Mouse (Mus musculus): ENCODE measurements at regions not wholly inside any gene's neighbourhood (a gene's known extent, or its start where the extent isn't known, plus 50 kb on each side); places are given as distances from the start of the nearest gene placed in this dataset.

DNA sequence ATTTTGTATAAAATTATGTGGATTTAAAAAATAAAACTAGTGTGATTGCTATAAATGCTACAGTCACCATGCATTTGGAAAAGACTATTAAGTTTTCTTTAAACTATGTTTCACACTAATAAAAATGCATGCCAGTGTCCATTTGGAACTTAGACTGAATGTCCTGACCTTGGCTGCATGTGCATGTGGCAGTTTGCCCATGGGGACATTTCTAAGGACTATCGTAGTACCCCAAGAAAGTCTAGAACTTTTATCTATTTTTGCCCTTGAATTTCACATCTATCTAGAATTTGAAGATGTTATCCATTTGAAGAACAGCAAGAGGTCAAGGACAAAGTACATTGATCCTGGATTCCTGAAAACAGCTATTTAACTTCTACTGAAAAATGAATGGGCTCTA, 745.9 kb downstream of the Tmem182 start:
- TF ChIP-seq CTCF (IDR thresholded peaks at IDR 0.05; ENCODE audit: low read depth), result no peak
- no peak for TF ChIP-seq EP300 (IDR thresholded peaks at IDR 0.05; ENCODE audit: low read depth)

Measured in liver, postnatal 0 days (tissue).